Mouse (Mus musculus): Measurements from ENCODE around the gene Cdk19. TPM values are rescaled to one million over a fixed set of nuclear protein-coding genes. Genes with fewer than 3 reads are reported as not detected.

Cdk19 gene
- polyA plus RNA-seq, 1 experiment from 2014 or later: 10.3 TPM

- H3K27ac ChIP-seq: no peak overlapping the region
- H3K4me3 ChIP-seq (replicated peaks): no peak overlapping the region
- no peak for ATAC-seq
- H3K9me3 ChIP-seq: no peaks in the 10 kb centered on the region
- H3K36me3 ChIP-seq: no peaks in the 10 kb centered on the region
- no peaks in the 10 kb centered on the region for H3K27me3 ChIP-seq
- H3K4me2 ChIP-seq (replicated peaks): no peak overlapping the region
- no peak overlapping the region for H3K9ac ChIP-seq (replicated peaks)
- no peaks in the 10 kb centered on the region for H3K4me1 ChIP-seq (replicated peaks)
- 95% methylated on average over 10 of the region's 10 CpGs for WGBS
Measured at GRCm38 (mm10) chr10:40320306-40320705, 19.1 kb upstream of the Cdk19 start.

GRCm38 (mm10) chr10:40328004-40328551 is 11.3 kb upstream of the Cdk19 start:
- no peak overlapping the region for H3K27ac ChIP-seq
- WGBS: 84% methylated on average over 9 of the region's 9 CpGs
- no peak overlapping the region for H3K4me2 ChIP-seq (replicated peaks)
- H3K9me3 ChIP-seq: no peaks in the 10 kb centered on the region
- H3K4me1 ChIP-seq (replicated peaks): no peaks in the 10 kb centered on the region
- no peak for ATAC-seq
- H3K4me3 ChIP-seq (replicated peaks): no peak overlapping the region
- no peaks in the 10 kb centered on the region for H3K36me3 ChIP-seq
- H3K27me3 ChIP-seq: no peaks in the 10 kb centered on the region
- H3K9ac ChIP-seq (replicated peaks): no peak overlapping the region

- Histone ChIP-seq H3K27me3 (no peaks in the 10 kb centered on the region), H3K9ac (replicated peaks) (no peak overlapping the region), H3K9me3 (no peaks in the 10 kb centered on the region), H3K4me1 (replicated peaks) (no peaks in the 10 kb centered on the region), H3K4me3 (replicated peaks) (no peak overlapping the region), H3K27ac (no peak overlapping the region), H3K4me2 (replicated peaks) (no peak overlapping the region), H3K36me3 (no peaks in the 10 kb centered on the region)
- WGBS: 89% methylated on average over 1 of the region's 1 CpGs
- ATAC-seq: no peak
Measured at GRCm38 (mm10) chr10:40330262-40330661, 9.1 kb upstream of the Cdk19 start.

GRCm38 (mm10) chr10:40332864-40333263 is 6.5 kb upstream of the Cdk19 start:
- H3K4me3 ChIP-seq (replicated peaks): no peak overlapping the region
- no peaks in the 10 kb centered on the region for H3K4me1 ChIP-seq (replicated peaks)
- no peak overlapping the region for H3K27ac ChIP-seq
- 67% methylated on average over 6 of the region's 6 CpGs for WGBS
- H3K9ac ChIP-seq (replicated peaks): no peak overlapping the region
- no peak overlapping the region for H3K4me2 ChIP-seq (replicated peaks)
- no peaks in the 10 kb centered on the region for H3K9me3 ChIP-seq
- ATAC-seq: no peak
- H3K27me3 ChIP-seq: no peaks in the 10 kb centered on the region
- H3K36me3 ChIP-seq: no peaks in the 10 kb centered on the region

GRCm38 (mm10) chr10:40342036-40342435 is 2.7 kb downstream of the Cdk19 start:
- ATAC-seq: no peak
- H3K4me2 ChIP-seq (replicated peaks): no peak overlapping the region
- H3K4me1 ChIP-seq (replicated peaks): no peaks in the 10 kb centered on the region
- H3K4me3 ChIP-seq (replicated peaks): no peak overlapping the region
- H3K27me3 ChIP-seq: no peaks in the 10 kb centered on the region
- H3K36me3 ChIP-seq: no peaks in the 10 kb centered on the region
- WGBS: 80% methylated on average over 4 of the region's 4 CpGs
- no peak overlapping the region for H3K27ac ChIP-seq
- no peak overlapping the region for H3K9ac ChIP-seq (replicated peaks)
- H3K9me3 ChIP-seq: no peaks in the 10 kb centered on the region

- ATAC-seq: no peak
- no peak overlapping the region for H3K4me2 ChIP-seq (replicated peaks)
- 78% methylated on average over 3 of the region's 3 CpGs for WGBS
Measured at GRCm38 (mm10) chr10:40346776-40347403, 7.5 kb downstream of the Cdk19 start.

GRCm38 (mm10) chr10:40347461-40347954 is 8.1 kb downstream of the Cdk19 start:
- Histone ChIP-seq H3K4me3 (replicated peaks) (no peak overlapping the region), H3K9me3 (no peaks in the 10 kb centered on the region), H3K4me2 (replicated peaks) (peak overlapping the region; percentile 79; the same call in 1 of the 2 replicates), H3K27ac (no peak overlapping the region), H3K9ac (replicated peaks) (no peak overlapping the region), H3K4me1 (replicated peaks) (peaks cover 25% of the 10 kb centered on the region), H3K27me3 (no peaks in the 10 kb centered on the region), H3K36me3 (no peaks in the 10 kb centered on the region)
- 80% methylated on average over 9 of the region's 9 CpGs for WGBS
- ATAC-seq: no peak

More at GRCm38 (mm10) chr10:40346776-40347403, 7.5 kb downstream of the Cdk19 start:
- peaks cover 25% of the 10 kb centered on the region for H3K4me1 ChIP-seq (replicated peaks)
- no peak overlapping the region for H3K4me3 ChIP-seq (replicated peaks)
- H3K27me3 ChIP-seq: no peaks in the 10 kb centered on the region
- H3K9ac ChIP-seq (replicated peaks): no peak overlapping the region
- no peaks in the 10 kb centered on the region for H3K36me3 ChIP-seq
- no peaks in the 10 kb centered on the region for H3K9me3 ChIP-seq
- no peak overlapping the region for H3K27ac ChIP-seq

- Histone ChIP-seq H3K4me3 (replicated peaks) (peak overlapping the region; percentile 95), H3K4me1 (replicated peaks) (peaks cover 25% of the 10 kb centered on the region), H3K27ac (peak overlapping the region; percentile 95), H3K36me3 (no peaks in the 10 kb centered on the region), H3K27me3 (no peaks in the 10 kb centered on the region), H3K9ac (replicated peaks) (peak overlapping the region; percentile 81), H3K4me2 (replicated peaks) (peak overlapping the region; percentile 79), H3K9me3 (no peaks in the 10 kb centered on the region)
- under 1% methylated on average over 72 of the region's 76 CpGs for WGBS
- ATAC-seq: peak; percentile 99
Measured at GRCm38 (mm10) chr10:40348566-40349536, 9.5 kb downstream of the Cdk19 start.

- Histone ChIP-seq H3K4me2 (replicated peaks) (peak overlapping the region; percentile 79), H3K36me3 (no peaks in the 10 kb centered on the region), H3K27ac (peak overlapping the region; percentile 95), H3K9ac (replicated peaks) (peak overlapping the region; percentile 81), H3K4me1 (replicated peaks) (peaks cover 25% of the 10 kb centered on the region), H3K27me3 (no peaks in the 10 kb centered on the region), H3K9me3 (no peaks in the 10 kb centered on the region), H3K4me3 (replicated peaks) (peak overlapping the region; percentile 95)
- ATAC-seq: peak; percentile 64
- 0% methylated on average over 61 of the region's 62 CpGs for WGBS
Measured at GRCm38 (mm10) chr10:40349631-40350177, 10.3 kb downstream of the Cdk19 start.

- ATAC-seq: no peak
- Histone ChIP-seq H3K4me3 (replicated peaks) (peak overlapping the region; percentile 95), H3K36me3 (no peaks in the 10 kb centered on the region), H3K4me1 (replicated peaks) (peaks cover 25% of the 10 kb centered on the region), H3K9ac (replicated peaks) (peak overlapping the region; percentile 81), H3K4me2 (replicated peaks) (peak overlapping the region; percentile 79), H3K9me3 (no peaks in the 10 kb centered on the region), H3K27me3 (no peaks in the 10 kb centered on the region), H3K27ac (peak overlapping the region; percentile 95; the same call in 1 of the 2 replicates)
- WGBS: 51% methylated on average over 12 of the region's 12 CpGs
Measured at GRCm38 (mm10) chr10:40350245-40350932, 11.0 kb downstream of the Cdk19 start.

- Histone ChIP-seq H3K9me3 (no peaks in the 10 kb centered on the region), H3K9ac (replicated peaks) (peak overlapping the region; percentile 36; the same call in 1 of the 2 replicates), H3K36me3 (no peaks in the 10 kb centered on the region), H3K27ac (no peak overlapping the region), H3K4me1 (replicated peaks) (peaks cover 25% of the 10 kb centered on the region), H3K4me2 (replicated peaks) (peak overlapping the region; percentile 79), H3K27me3 (no peaks in the 10 kb centered on the region), H3K4me3 (replicated peaks) (peak overlapping the region; percentile 95)
- ATAC-seq: no peak
- WGBS: 63% methylated on average over 4 of the region's 4 CpGs
Measured at GRCm38 (mm10) chr10:40351156-40351555, 11.8 kb downstream of the Cdk19 start.

Measured in midbrain, embryonic 13.5 days (tissue).